Mouse (Mus musculus) left cerebral cortex, adult 18-20 months (tissue): ENCODE results near the gene Hdac8. TPM values are rescaled to one million over a fixed set of nuclear protein-coding genes. Genes with fewer than 3 reads are reported as not detected.
A peak's percentile ranks its signal among the peaks of the same experiment; 100 is the strongest.

ENCODE experiments used
- DNase-seq, 2 experiments: peaks; one replicate each; pipeline ENCODE4 v3.0.0; 2021 to 2022; ENCODE audit warnings: low spot score in 2 of 2, mixed read lengths in 1 of 2
- long read RNA-seq, 2 experiments: library from polyadenylated mRNA; stranded (forward); transcript quantifications; one replicate each; pipeline ENCODE4 v2.0.0; 2021
- total RNA-seq, 2 experiments: library from RNA; stranded (reverse); gene quantifications; 2 replicates each; pipeline ENCODE4 v1.2.3; 2021

Gene Hdac8
- 10 to 100 TPM; 14.0 to 16.7 TPM for total RNA-seq
- long read RNA-seq, experiment 1, transcript Hdac8-201 (11 exons, 1,936 nt), result major isoform, 6 of 15 reads
- long read RNA-seq, experiment 1, partial matches to known transcripts, result 1 of 15 reads
- long read RNA-seq, experiment 1, other reads (novel, unspliced or antisense), result 8 of 15 reads
- long read RNA-seq, experiment 2, transcript Hdac8-201 (11 exons, 1,936 nt), result major isoform, 5 of 8 reads
- long read RNA-seq, experiment 2, partial matches to known transcripts, result 0 of 8 reads
- long read RNA-seq, experiment 2, other reads (novel, unspliced or antisense), result 3 of 8 reads

DNA sequence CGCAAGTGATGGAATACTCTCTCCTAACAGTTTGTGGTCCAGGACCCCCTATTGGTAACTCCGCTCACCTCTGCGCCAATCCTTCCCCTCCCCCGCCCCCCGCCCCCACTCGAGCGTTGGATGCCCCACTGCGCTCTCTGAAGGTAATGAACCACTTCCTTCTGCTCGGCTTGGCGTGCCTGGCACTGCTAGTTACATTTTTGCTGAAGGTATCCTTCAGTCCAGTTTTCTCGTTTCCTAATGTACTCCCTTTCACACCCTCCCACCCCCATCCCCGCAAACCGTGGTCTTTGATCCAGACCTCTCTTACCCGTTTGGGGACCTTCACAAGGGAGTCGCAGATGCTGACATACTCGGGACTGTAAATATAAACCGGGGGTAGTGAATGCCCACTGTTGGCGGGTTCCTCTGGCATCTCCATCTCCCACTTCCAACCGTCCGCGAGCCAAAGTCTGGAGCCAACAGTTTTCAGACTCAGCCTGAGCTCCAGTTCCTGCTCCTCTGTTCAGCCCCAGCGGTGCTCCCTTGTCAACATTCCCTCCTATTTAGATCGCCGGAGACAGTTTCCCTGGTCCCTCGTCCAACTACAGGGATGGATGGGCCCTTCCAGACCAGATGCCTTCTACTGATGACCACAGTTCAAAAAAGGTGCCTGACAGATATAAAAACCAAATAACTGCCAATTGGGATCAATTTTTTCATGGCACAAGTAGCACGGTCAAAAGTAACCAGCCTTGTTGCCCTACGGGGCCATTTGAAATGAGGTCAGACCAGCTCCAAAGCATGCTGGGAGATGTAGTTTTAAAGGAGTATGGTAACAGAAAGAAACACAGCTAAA is at the start of gene Hdac8:
Gene Hdac8, minus strand, starts transcription at position 716 of the 838 bp plus-strand sequence.
- DNase-seq, result peak; percentile 25 to 37

DNA sequence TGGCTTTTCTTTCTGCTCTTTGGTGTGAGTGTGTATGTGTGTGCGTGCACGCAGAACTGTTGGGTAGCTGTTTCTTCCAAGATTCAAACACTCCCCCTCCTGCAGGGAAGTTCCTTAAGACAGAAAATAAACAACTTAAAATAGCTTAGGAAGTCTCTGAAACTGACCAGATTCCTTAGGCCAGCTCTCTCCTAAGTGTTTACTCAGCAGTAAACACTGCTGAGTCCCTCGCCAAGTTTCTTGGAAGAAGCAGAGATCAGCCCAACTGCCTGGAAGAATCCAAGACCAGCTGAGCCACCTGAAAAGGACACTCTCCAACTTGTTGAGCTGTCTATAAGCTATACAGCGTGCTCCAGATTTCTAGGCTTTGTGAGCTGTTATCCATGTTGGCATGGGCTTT is 4.0 kb upstream of the Hdac8 start:
- no peak for DNase-seq

DNA sequence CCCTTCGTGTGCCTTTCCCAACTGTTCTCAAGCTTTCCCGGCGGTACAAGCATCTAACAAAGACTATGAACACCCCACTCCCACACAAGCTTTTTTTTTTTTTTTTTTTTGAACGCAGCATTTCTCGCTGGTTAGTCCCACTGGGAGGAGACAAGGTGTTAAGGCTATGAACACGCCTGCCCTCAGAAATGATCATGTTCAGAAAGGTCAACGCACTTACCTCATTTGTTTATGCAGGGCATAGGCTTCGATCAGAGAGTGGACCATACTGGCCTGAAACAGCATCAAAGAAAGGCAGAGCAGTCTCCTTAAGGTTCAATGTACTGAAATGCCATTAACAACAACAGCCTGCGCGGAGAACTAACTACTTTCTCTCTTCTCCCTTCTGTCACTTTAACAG is 980 bp downstream of the Hdac8 start:
- DNase-seq, result no peak

DNA sequence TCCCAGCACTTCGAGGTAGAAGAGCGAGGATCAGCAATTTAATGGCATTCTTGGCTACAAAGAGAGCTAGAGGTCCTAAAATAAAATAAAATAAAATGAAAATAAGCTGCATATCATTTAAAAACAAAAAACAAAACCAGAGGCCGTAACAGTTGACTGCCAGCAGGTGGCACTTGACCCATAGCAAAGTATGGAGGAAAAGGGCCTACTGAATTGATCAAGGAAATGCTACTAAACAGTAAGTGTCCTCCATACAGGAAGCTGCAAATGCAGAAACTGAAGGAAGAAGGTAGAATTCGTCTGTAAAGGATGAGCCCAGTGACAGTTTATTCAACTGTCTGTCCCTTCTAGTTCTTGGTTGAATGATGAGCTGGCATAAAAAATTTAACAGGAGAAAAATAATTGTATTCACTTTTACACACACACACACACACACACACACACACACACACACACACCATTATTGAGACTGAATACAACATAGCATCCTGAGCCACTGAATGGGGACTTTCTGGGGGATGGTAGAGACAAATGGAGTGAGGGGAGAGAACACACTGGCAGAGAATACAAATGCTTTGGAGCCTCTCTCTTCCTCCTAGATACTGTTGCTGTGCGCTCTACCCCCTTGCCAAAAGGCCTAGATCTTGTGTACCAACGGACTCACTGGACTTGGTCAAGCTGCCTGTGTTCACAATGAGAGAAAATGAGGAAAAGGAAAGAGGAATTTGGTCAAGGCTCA is 11.0 kb downstream of the Hdac8 start:
- DNase-seq, result no peak

DNA sequence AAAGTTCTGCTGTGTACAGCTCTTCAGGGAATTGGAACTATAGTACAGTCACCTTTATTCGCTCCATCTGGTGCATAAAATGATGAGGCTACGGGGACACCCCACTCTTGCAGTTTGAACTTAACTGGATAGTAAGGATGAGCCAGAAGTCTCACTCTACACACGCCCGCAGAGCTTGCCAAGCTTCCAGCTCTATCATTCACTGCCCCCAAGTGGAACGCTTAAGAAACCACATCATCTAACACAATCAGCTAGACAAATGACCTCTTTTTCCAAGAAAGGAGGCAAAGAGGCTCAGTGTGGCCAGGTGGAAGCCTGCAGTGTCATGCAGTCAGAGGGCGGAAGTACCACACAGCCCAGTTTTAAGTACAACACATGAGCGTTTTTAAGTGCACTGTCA is 19.6 kb downstream of the Hdac8 start:
- DNase-seq, result no peak

DNA sequence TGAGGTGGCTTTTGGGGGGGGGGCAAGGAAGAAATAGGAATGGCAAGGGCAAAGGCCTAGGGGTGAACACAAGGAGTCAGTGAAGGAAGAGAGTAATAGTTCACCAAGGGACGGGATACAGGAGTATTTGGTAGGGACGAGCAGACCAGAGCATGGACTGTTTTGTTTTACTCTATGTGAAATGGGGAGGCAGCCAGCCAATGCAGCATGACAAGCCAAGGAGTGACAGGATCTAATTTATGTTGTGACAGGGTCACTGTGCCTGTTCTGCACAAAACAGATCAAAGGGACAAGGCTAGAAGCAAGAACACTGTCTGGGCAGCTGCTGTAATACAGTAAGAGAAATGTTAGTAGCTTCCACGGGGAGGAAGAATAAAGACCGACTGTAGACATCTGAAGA is 25.5 kb downstream of the Hdac8 start:
- DNase-seq, result no peak

DNA sequence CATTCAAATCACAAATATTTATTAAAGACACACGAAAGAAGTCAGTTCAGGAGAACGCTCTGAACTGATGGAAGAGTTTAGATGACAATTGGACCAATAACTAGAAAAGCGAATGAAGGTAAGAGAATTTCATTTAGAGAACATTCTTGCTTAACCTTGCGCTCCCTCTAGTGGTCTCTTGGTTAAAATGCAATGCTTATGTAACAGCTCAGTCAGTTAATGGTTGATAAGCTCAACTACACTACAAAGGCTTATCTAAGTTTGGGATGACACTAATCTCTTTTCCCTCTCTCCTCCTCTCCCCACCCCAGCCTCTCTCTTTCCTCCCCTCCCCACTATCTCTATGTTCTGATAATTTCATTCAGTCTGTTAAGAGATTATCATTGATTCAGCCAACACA is 26.2 kb downstream of the Hdac8 start:
- peak; percentile 21 to 45 for DNase-seq

DNA sequence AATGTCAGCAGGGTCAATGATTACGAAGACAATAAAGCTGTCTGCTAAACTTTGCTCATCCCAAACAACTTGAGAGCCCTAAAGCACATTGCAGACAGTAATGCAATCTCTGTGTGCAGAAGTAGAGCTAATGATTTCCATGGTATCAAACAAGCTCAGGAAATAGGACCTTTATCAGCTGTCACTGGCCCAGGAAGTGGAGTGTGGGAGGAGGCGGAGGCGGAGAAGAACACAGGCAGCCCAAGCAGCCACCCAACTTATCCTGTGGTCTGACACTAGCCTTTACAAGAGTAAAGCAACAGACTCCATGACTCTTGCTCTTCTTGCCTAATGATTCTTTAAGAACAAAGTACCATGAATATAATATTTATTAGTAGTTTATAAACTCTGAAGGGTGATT is 26.7 kb downstream of the Hdac8 start:
- DNase-seq, result no peak

DNA sequence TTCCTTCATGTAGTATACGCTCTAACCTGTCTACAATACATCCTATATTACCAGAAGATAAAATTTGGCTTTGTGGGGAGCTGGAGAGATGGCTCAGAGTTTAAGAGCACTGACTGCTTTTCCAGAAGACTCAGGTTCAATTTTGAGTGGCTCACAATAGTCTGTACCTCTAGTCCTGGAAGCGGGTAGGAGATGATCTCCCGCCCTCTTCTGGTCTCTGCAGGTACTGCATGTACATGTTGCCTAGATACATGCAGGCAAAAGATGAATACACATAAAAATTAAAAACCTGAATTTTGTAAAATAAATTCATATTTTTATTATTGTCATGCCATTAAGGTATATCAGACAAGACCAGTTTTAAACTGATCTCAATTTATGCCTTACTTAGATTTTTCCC is 28.4 kb downstream of the Hdac8 start:
- DNase-seq, result peak; percentile 73 to 83

DNA sequence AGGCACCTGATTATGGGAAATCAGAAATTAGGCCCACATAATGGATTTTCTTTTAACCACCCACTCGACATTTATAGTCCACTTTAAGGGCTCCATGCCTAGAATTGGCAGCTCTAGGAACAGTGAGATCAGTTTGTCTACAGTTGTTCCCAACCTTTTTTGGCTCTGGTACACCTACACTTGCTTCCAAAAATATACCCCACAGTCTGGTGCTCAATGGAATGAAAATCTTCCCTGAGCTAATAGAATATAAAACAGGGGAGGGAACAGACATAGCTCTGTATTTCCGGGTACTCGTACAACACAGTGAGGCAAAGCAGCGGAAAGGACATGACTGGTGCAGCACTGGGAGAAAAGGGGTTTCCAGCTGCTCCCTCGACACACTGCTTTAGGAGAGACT is 29.6 kb downstream of the Hdac8 start:
- DNase-seq, result peak in 1 of 2 experiments; percentile 5

DNA sequence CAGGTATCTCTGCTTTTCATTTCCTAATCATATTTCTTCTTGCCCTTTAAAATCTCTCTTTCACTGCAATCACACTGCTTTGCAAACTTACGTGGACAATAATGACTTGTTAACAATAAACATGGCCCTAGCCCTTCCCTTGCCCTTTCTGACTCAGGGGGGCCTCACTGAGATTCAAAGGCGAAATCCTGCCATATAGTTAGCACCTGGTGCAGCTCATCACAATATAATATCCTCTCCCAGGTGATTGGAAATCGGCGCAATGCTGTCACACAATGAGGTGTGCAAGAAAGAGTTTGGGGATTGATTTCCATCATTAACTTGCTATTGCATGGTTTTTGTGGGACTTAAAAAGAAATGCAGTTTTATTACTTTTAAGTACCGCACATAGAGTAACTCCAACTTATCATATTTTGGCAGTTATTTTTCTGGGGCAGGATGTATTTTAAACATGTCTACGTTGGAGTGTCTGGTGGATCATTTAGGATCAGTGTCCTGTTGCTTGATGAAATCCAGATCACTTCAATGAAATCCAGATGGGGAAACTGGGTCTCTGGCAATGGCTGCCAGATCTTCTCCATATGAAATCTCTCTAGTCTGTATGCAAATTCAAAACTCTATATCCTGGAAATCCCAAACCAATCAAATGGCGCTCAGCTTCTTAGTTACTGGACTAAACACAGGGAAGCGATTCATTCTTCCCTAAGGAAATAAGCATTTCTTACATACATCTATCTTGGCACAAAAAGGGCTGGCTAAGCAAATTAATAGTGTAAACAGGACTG is 86.6 kb downstream of the Hdac8 start:
- DNase-seq, result no peak

DNA sequence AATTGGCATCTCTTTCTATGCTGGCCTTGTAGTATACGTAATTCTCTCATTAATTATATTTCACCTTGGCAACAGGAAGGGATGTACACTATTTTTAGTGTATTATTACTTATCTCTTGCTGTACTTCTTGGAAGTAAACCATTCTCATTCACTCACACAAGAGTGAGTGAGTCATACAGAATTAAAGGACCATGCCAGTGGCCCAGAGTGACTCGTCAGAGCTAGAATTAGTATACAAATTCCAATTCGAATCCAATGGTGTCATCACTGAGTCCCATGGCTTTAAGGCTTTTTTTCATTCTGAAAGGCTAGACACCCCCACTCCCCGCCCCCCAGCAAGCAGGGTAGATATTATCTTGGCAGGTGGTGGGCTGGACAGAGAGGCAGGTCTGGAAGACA is 88.2 kb downstream of the Hdac8 start:
- DNase-seq, result no peak

DNA sequence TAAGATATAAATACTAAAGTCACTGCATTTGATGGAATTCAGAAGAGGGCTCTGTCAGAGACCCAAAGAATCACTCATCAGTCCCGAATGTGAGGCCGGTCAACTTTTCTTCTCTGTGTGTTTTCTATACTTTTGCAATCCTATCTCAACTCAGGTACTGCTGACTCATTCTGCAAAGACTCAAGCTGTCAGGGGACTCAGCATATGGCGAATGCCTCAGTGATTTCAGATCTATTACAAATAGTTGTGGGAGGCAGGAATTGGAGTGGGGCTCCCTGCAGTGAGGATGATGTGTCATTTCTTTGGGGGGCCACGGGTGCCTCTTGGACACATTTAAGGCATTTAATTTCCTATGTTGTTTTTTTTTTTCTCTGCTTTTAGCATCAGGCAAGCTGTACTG is 88.8 kb downstream of the Hdac8 start:
- DNase-seq, result peak; percentile 11 to 17

DNA sequence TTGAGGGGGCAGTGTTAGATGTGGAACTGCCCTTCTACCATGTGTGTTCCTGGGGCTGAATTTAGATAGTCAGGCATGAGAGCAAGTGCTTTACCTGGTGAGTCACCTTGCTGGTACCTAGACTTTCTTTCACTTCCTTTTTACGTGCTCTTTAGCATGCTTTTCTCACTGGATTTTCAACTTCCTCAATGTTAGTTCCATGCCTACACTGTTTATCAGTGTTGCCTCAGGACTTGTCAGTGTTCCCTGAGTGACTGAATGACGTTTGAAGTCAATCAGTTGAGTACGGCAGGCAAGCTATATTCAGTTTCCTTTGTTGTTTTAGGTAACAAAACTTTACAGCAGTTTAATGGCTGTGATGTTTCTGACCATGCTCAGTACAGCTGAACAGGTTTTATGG is 120.4 kb downstream of the Hdac8 start:
- DNase-seq, result no peak

DNA sequence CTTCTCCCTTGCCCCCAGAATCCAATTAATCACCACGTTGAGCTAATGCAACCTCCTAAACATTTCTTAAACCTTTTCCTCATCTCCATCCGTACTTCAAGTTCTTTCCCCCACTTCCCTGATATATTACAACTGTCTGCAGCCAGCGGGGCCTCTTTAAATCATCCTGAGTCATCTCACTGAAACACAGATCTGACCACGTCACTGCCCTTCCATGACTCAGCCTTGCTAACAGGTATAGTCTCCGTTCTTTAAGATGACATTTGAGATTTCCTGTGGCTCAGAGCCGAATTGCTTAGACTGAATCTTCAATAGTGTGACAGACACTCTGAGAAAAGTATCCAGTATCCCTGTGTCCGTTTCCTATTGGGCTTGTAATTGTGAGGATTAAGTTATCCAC is 122.0 kb downstream of the Hdac8 start:
- DNase-seq, result no peak

DNA sequence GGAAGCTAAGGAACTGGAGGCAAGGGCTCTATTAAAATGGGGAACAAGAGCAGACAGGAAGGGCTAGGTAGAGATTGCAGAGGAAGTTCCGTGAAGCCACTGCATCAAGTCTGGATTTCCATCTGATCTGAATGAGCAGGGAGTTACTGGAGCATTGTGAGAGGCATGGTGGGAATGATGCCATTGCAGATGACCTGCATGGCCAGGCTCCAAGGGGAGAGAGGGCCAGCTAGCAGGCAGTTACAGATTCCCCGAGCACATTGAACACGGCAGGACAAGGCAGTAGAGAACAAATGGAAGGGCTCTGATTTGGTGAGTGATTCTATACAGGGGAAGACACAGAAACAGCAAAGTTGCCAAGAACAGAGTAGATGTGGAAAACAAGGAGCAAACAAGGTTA is 138.6 kb downstream of the Hdac8 start:
- DNase-seq, result no peak

DNA sequence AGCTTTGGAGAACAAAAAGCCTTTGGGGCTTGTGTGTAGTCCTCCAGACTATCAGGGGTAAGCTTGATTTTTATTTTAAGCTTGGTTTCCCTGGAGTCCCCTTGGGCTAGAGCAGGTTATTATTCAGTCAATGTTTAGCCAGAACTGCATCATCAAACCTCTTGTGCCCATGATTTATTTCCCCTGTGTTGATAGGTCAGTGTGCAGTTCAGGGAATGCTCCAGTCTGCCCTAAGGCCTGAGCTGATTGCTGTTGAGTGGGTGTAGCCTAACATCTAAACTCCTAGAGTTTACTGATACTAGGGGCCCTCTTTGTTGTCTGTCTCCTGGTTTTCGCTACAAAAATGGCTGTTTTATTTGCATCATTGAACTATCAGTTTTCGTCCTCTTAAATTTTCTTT is 142.9 kb downstream of the Hdac8 start:
- no peak for DNase-seq

DNA sequence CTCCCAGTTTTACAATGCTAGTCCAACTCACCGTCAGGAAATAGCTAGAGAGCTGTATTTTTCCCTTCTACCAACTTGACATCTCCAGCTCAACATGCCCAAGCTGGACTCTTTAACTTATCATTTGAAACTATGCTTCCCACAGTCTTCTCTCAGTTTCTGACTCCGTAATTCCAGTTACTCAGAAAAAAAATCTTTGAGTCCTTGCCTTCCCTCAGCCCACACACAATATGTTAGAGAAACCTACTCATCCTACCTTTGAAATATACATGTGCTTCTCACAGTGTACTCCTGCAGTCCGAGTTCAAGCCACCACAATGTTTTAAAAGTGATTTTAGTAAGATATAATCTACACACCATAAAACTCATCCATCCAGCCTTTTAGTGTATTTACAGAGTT is 151.7 kb downstream of the Hdac8 start:
- peak in 1 of 2 experiments; percentile 6 for DNase-seq

DNA sequence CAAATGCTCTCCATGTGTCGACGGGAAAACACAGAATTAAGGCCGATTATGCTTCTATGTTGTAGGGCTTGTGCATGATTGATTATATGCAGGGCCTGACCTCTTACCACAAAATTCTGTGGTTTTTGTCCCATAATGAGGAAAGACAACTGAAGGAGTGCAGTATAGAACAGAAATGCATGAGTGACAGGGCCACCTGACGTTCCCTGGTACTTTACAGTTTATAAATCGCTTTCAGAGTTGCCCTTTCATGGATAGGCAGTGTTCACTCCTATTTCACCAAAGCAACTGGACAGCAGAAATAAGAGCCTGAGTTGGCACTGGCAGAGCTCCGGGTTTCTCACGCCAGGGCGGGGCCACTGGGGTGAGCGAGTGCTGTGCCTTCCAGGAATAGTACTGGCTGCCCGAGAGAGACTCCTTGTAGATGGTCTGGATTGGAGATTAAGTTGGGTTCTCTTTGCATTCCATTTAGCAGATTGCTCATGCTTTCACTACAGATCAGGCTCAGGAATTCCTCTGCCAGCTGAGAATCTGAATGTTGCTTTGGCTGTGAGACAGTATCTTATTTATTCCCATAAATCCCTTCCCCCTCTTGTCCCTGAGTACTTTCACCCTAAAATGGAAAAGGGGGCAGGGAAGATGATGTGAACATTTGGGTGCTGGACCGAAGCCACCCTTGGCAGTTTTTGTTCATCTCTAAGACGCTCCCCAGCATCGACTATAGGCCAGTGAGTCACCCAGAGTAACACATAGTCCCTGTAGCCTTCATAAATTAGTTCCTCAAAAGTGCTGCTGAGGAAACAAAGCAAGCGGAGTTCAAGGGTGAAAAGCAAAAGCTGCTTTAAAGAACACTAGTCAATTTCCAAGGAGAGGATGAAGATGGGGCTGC is 155.1 kb downstream of the Hdac8 start:
- DNase-seq, result peak in 1 of 2 experiments; percentile 9

DNA sequence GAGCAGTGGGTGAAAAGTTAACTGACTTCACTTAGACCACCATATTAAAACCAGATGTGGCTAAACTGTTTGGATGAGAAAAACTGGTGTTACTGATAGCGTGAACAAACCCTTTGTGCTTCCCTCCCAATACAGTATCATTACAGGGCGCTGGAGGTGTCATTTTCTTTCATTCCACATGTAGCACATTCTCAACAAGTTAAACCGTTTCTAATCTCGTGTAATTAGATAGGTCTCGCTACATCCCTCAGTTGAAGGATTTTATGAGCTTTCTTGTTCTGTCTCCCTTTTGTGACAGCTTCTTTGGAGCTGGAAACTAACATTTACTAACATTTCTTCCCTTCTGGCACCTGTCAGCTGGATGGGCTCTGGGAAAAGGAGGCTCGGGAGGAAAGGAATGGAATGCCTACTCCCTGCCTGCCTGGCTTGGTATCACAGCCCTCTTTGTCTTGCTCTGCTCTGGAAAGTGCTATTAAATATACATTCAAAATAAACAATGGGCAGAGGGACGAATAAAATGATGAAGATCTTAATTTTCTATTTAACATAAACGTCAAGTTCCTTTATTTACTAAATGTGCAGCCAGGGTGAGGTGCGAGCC is 156.2 kb downstream of the Hdac8 start:
- DNase-seq, result no peak
